Mouse (Mus musculus) megakaryocyte progenitor cell, adult 5-6 weeks (primary cell): ENCODE data around the gene Elp5. TPM values are rescaled to one million over a fixed set of nuclear protein-coding genes. Genes with fewer than 3 reads are reported as not detected.

Experiments used
- total RNA-seq, 2 experiments: library from RNA; stranded (forward) in 1 of 2; stranded (reverse) in 1 of 2; fragments of 157-497, 149-512 nt in 1 of 2; fragments of 200-1000 nt in 1 of 2; gene quantifications; 2 replicates each; pipeline versions ENCODE4 v1.2.3 to v1.2.4; 2015 to 2017

Elp5 gene
- total RNA-seq, 2 experiments from 2014 or later, result 66.1 to 110 TPM

Other genes starting within 250 kb of the Elp5 start
Only the 30 nearest of the 36 such genes appear.
- 0.24 and 1.6 TPM in 2 replicates for gene Chrnb1, start 186.6 kb downstream of the Elp5 start, total RNA-seq (2015)
- 0.04 and 0.44 TPM in 2 replicates for gene Chrnb1, start 186.6 kb downstream of the Elp5 start, total RNA-seq (2017)
- 0.22 and 0.52 TPM in 2 replicates for gene Fgf11, start 180.7 kb downstream of the Elp5 start, total RNA-seq (2015)
- 0.21 and 0.41 TPM in 2 replicates for gene Fgf11, start 180.7 kb downstream of the Elp5 start, total RNA-seq (2017)
- gene Tmem102, start 176.9 kb downstream of the Elp5 start, total RNA-seq (2015), result not detected in 2 replicates
- not detected in 2 replicates for gene Tmem102, start 176.9 kb downstream of the Elp5 start, total RNA-seq (2017)
- not detected in 2 replicates for gene Gm39566, start 167.2 kb downstream of the Elp5 start, total RNA-seq (2015)
- not detected in 2 replicates for gene Gm39566, start 167.2 kb downstream of the Elp5 start, total RNA-seq (2017)
- not detected in 2 replicates for gene Spem2, start 164.1 kb downstream of the Elp5 start, total RNA-seq (2015)
- not detected in 2 replicates for gene Spem2, start 164.1 kb downstream of the Elp5 start, total RNA-seq (2017)
- gene Spem1, start 160.3 kb downstream of the Elp5 start, total RNA-seq (2015), result not detected in 2 replicates
- gene Spem1, start 160.3 kb downstream of the Elp5 start, total RNA-seq (2017), result 0.79 TPM in 1 of 2 replicates, not detected in the other
- 8.4 and 10.8 TPM in 2 replicates for gene Nlgn2, start 144.7 kb downstream of the Elp5 start, total RNA-seq (2015)
- gene Nlgn2, start 144.7 kb downstream of the Elp5 start, total RNA-seq (2017), result 3.5 and 6.2 TPM in 2 replicates
- gene Tmem256, start 144.0 kb downstream of the Elp5 start, total RNA-seq (2015), result 240 and 307 TPM in 2 replicates
- 174 and 238 TPM in 2 replicates for gene Tmem256, start 144.0 kb downstream of the Elp5 start, total RNA-seq (2017)
- 60.6 and 62.2 TPM in 2 replicates for gene Plscr3, start 136.1 kb downstream of the Elp5 start, total RNA-seq (2015)
- gene Plscr3, start 136.1 kb downstream of the Elp5 start, total RNA-seq (2017), result 29.1 and 32.9 TPM in 2 replicates
- 0.32 TPM in 1 of 2 replicates, not detected in the other for gene Tnk1, start 123.8 kb downstream of the Elp5 start, total RNA-seq (2015)
- 0.54 TPM in 1 of 2 replicates, not detected in the other for gene Tnk1, start 123.8 kb downstream of the Elp5 start, total RNA-seq (2017)
- not detected in 2 replicates for gene Tmem95, start 104.5 kb downstream of the Elp5 start, total RNA-seq (2015)
- not detected in 2 replicates for gene Tmem95, start 104.5 kb downstream of the Elp5 start, total RNA-seq (2017)
- gene Kctd11, start 101.1 kb downstream of the Elp5 start, total RNA-seq (2015), result 1.1 and 2.3 TPM in 2 replicates
- 0.88 and 1.9 TPM in 2 replicates for gene Kctd11, start 101.1 kb downstream of the Elp5 start, total RNA-seq (2017)
- 23.6 and 24.7 TPM in 2 replicates for gene Acap1, start 87.0 kb downstream of the Elp5 start, total RNA-seq (2015)
- gene Acap1, start 87.0 kb downstream of the Elp5 start, total RNA-seq (2017), result 59.2 and 67.5 TPM in 2 replicates
- 1.9 and 3.0 TPM in 2 replicates for gene 2810408A11Rik, start 81.5 kb downstream of the Elp5 start, total RNA-seq (2015)
- 1.7 and 6.6 TPM in 2 replicates for gene 2810408A11Rik, start 81.5 kb downstream of the Elp5 start, total RNA-seq (2017)
- 9.5 and 11.0 TPM in 2 replicates for gene Neurl4, start 81.4 kb downstream of the Elp5 start, total RNA-seq (2015)
- gene Neurl4, start 81.4 kb downstream of the Elp5 start, total RNA-seq (2017), result 20.2 and 21.6 TPM in 2 replicates
- 106 and 114 TPM in 2 replicates for gene Gps2, start 68.6 kb downstream of the Elp5 start, total RNA-seq (2015)
- gene Gps2, start 68.6 kb downstream of the Elp5 start, total RNA-seq (2017), result 46.2 and 56.3 TPM in 2 replicates
- 1,355 and 1,412 TPM in 2 replicates for gene Eif5a, start 60.6 kb downstream of the Elp5 start, total RNA-seq (2015)
- 1,221 and 1,257 TPM in 2 replicates for gene Eif5a, start 60.6 kb downstream of the Elp5 start, total RNA-seq (2017)
- 0.32 TPM in 1 of 2 replicates, not detected in the other for gene Ybx2, start 46.7 kb downstream of the Elp5 start, total RNA-seq (2015)
- not detected in 2 replicates for gene Ybx2, start 46.7 kb downstream of the Elp5 start, total RNA-seq (2017)
- gene Slc2a4, start 34.3 kb downstream of the Elp5 start, total RNA-seq (2015), result 0.22 TPM in 1 of 2 replicates, not detected in the other
- gene Slc2a4, start 34.3 kb downstream of the Elp5 start, total RNA-seq (2017), result not detected in 2 replicates
- gene Cldn7, start 17.7 kb downstream of the Elp5 start, total RNA-seq (2015), result not detected in 2 replicates
- not detected in 2 replicates for gene Cldn7, start 17.7 kb downstream of the Elp5 start, total RNA-seq (2017)
- gene Ctdnep1, start 1.4 kb downstream of the Elp5 start, total RNA-seq (2015), result 131 and 135 TPM in 2 replicates
- 28.7 and 33.7 TPM in 2 replicates for gene Ctdnep1, start 1.4 kb downstream of the Elp5 start, total RNA-seq (2017)
- 387 and 444 TPM in 2 replicates for gene Gabarap, start 8.6 kb upstream of the Elp5 start, total RNA-seq (2015)
- gene Gabarap, start 8.6 kb upstream of the Elp5 start, total RNA-seq (2017), result 242 and 274 TPM in 2 replicates
- 34.5 and 37.9 TPM in 2 replicates for gene Phf23, start 13.3 kb upstream of the Elp5 start, total RNA-seq (2015)
- 31.7 and 40.0 TPM in 2 replicates for gene Phf23, start 13.3 kb upstream of the Elp5 start, total RNA-seq (2017)
- gene Dvl2, start 18.1 kb upstream of the Elp5 start, total RNA-seq (2015), result 9.5 and 9.8 TPM in 2 replicates
- 9.5 and 14.7 TPM in 2 replicates for gene Dvl2, start 18.1 kb upstream of the Elp5 start, total RNA-seq (2017)
- 28.7 and 45.7 TPM in 2 replicates for gene Acadvl, start 32.9 kb upstream of the Elp5 start, total RNA-seq (2015)
- 43.6 and 49.1 TPM in 2 replicates for gene Acadvl, start 32.9 kb upstream of the Elp5 start, total RNA-seq (2017)
- gene Dlg4, start 34.4 kb upstream of the Elp5 start, total RNA-seq (2015), result 5.8 and 6.7 TPM in 2 replicates
- gene Dlg4, start 34.4 kb upstream of the Elp5 start, total RNA-seq (2017), result 3.8 and 4.1 TPM in 2 replicates
- not detected in 2 replicates for gene Asgr1, start 71.6 kb upstream of the Elp5 start, total RNA-seq (2015)
- not detected in 2 replicates for gene Asgr1, start 71.6 kb upstream of the Elp5 start, total RNA-seq (2017)
- gene Asgr2, start 110.1 kb upstream of the Elp5 start, total RNA-seq (2015), result not detected in 2 replicates
- gene Asgr2, start 110.1 kb upstream of the Elp5 start, total RNA-seq (2017), result 0.62 TPM in 1 of 2 replicates, not detected in the other
- gene Mgl2, start 147.8 kb upstream of the Elp5 start, total RNA-seq (2015), result 25.7 and 30.7 TPM in 2 replicates
- 29.3 and 36.6 TPM in 2 replicates for gene Mgl2, start 147.8 kb upstream of the Elp5 start, total RNA-seq (2017)
- 4.4 and 6.0 TPM in 2 replicates for gene Clec10a, start 173.7 kb upstream of the Elp5 start, total RNA-seq (2015)
- gene Clec10a, start 173.7 kb upstream of the Elp5 start, total RNA-seq (2017), result 7.4 and 7.5 TPM in 2 replicates